ENCODE assay signal across 14 mouse cellular contexts in the genomic region with DNA sequence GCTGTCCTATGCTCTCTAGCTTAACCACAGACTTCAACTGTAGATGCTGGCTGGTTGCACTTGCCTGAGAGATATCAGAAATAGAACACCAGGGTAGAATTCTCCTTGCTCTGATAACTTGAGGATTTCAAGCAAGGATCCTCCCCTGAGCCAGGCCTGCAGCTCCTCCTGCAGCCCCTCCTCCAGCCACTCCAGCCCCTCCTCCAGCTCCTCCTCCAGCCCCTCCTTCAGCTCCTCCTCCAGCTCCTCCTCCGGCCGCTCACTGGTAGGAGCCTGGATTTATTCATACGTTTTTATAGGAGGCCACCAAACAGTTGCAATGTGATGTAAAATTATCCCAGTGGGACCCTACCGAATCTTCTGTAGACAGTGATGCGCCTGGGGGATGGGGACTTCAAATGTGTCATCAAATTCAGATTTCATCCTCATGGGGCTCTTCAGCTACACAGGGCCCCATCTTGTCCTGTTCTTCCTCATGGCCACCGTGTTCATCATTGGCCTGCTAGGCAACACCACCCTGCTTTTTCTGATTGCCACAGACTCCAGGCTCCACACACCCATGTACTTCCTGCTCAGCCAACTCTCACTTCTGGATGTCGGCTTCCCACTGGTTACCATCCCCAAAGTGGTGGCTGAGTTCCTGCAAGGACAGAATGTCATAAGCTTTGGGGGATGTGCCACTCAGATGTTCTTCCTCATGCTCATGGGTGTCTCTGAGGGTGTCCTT. TPM values are rescaled to one million over a fixed set of nuclear protein-coding genes. Genes with fewer than 3 reads are reported as not detected.
DNase-seq lines count a peak whose midpoint lies in the region; ATAC-seq and TF ChIP-seq lines count a peak whose summit lies in the region.
"Not testable (repeated sequence)": the region's sequence is repeated elsewhere in the genome, so short reads cannot be mapped to it uniquely, and the experiment has no call there.
"Had no signal": no experiment of that assay in that cellular context is flagged by ENCODE, and none has a peak within 500 bp of the region (broad histone marks: within the 10 kb centered on the region; RNA-seq: fewer than 3 reads in every experiment).

No protein-coding gene starts in this region.

- intact Hi-C loops in gastrocnemius, adult 2 months (cut with DNase I), result loop anchor here (2.0 kb wide), 1 partner anchor 97 kb away; no protein-coding TSS in a partner anchor

- not testable (repeated sequence) for H3K4me2 ChIP-seq in hindbrain, postnatal 0 days (ENCODE audit: low read depth, low read length)

- not testable (repeated sequence) for TF ChIP-seq CTCF in gastrocnemius, adult 2 months (IDR thresholded peaks at IDR 0.05); hindbrain, postnatal 0 days (IDR thresholded peaks at IDR 0.05; ENCODE audit: low read depth)

- not testable (repeated sequence) for H3K27ac ChIP-seq in ES-E14 (ENCODE audit: insufficient read depth, low read depth, low read length, poor library complexity, severe bottlenecking); gastrocnemius, adult 2 months; hindbrain, postnatal 0 days

- WGBS in hindbrain, postnatal 0 days, result 63% methylated on average over 6 of the region's 7 CpGs

- H3K9me3 ChIP-seq in ES-E14 (ENCODE audit: control insufficient read depth, insufficient read depth, low read depth, low read length); hindbrain, postnatal 0 days (ENCODE audit: low read length): not testable (repeated sequence)

- H3K27me3 ChIP-seq in hindbrain, postnatal 0 days (ENCODE audit: insufficient read depth, low read length), result not testable (repeated sequence)

- not testable (repeated sequence) for ATAC-seq in hindbrain, postnatal 0 days

- not testable (repeated sequence) for H3K4me1 ChIP-seq in ES-E14 (ENCODE audit: control insufficient read depth in 2 of 2, insufficient read depth in 2 of 2, low read length in 2 of 2, poor library complexity in 1 of 2); hindbrain, postnatal 0 days (ENCODE audit: insufficient read depth, low read length)

- not testable (repeated sequence) for H3K9ac ChIP-seq in ES-E14 (ENCODE audit: insufficient read depth, low read depth, low read length, poor library complexity, severe bottlenecking); hindbrain, postnatal 0 days (replicated peaks; ENCODE audit: low read length)

- not testable (repeated sequence) for H3K36me3 ChIP-seq in ES-E14 (ENCODE audit: control insufficient read depth, insufficient read depth, low read length, poor library complexity, severe bottlenecking); hindbrain, postnatal 0 days (ENCODE audit: insufficient read depth, low read length)

- in situ Hi-C loops in ES-E14 (cut with MboI; ENCODE audit: low sequenced_read_pairs in 2 of 2, unreplicated experiment in 2 of 2), result not testable (repeated sequence)

- not testable (repeated sequence) for H3K4me3 ChIP-seq in ES-E14 (ENCODE audit: insufficient read depth in 1 of 2, low read depth in 1 of 2, low read length in 2 of 2, poor library complexity in 1 of 2, severe bottlenecking in 1 of 2); gastrocnemius, adult 2 months; hindbrain, postnatal 0 days (ENCODE audit: low read length)

- peak; percentile 53 for DNase-seq in ES-E14 (ENCODE audit: low read depth, low spot score)
- peak; percentile 56 to 59 for DNase-seq in adrenal gland, postnatal 36 days
- peak; percentile 58 for DNase-seq in gastrocnemius, adult 2 months
- peak; percentile 5 for DNase-seq in hindbrain, postnatal 0 days (ENCODE audit: low spot score)
- peak; percentile 75 to 80 for DNase-seq in kidney, postnatal 4 days
- DNase-seq in lung, postnatal 10 days, result peak; percentile 72
- DNase-seq in ovary, postnatal 36 days (ENCODE audit: low spot score), result peak; percentile 49
- DNase-seq in thymus, postnatal 36 days, result peak; percentile 24 to 38

RNA-seq across cellular contexts. Expression of a gene that starts 7.3 kb away (rescaled TPM):
- total RNA-seq in ES-E14 (2012; rRNA removed), result 0.48 and 0.54 TPM in 2 replicates
- not detected for total RNA-seq in adrenal gland, postnatal 36 days (2021)
- not detected for total RNA-seq in gastrocnemius, adult 2 months (2021)
- not detected in 2 replicates for total RNA-seq in hindbrain, postnatal 0 days (2014; rRNA removed)
- not detected in 2 replicates for polyA plus RNA-seq in hindbrain, postnatal 0 days (2015; fragmentation: Nextera tagmentation; extraction: Ambion mirVana)
- total RNA-seq: adrenal gland, postnatal 4 days had no signal
- polyA plus RNA-seq: hindbrain, embryonic 11.5 days; midbrain, embryonic 11.5 days had no signal

RNA-seq across cellular contexts. Expression of a gene that starts 16.6 kb away (rescaled TPM):
- total RNA-seq in ES-E14 (2012; rRNA removed), result 0.13 TPM in 1 of 2 replicates, not detected in the other
- total RNA-seq in adrenal gland, postnatal 36 days (2021), result not detected
- not detected for total RNA-seq in gastrocnemius, adult 2 months (2021)
- total RNA-seq in hindbrain, postnatal 0 days (2014; rRNA removed), result not detected in 2 replicates
- 0.04 TPM in 1 of 2 replicates, not detected in the other for polyA plus RNA-seq in hindbrain, postnatal 0 days (2015; fragmentation: Nextera tagmentation; extraction: Ambion mirVana)
- total RNA-seq: layer of hippocampus, adult 8-10 months; neutrophil, adult 5-6 weeks had no signal
- polyA plus RNA-seq: hindbrain, embryonic 11.5 days; limb, embryonic 14.5 days; midbrain, embryonic 11.5 days had no signal

RNA-seq across cellular contexts. Expression of a gene that starts 35.2 kb away (rescaled TPM):
- 72.9 and 146 TPM in 2 replicates for total RNA-seq in ES-E14 (2012; rRNA removed)
- 100 to 1,000 TPM; 198 to 284 TPM for total RNA-seq in adrenal gland, postnatal 36 days (2021)
- total RNA-seq in gastrocnemius, adult 2 months (2021), result 10 to 100 TPM; 22.2 to 44.0 TPM
- 76.2 and 83.2 TPM in 2 replicates for total RNA-seq in hindbrain, postnatal 0 days (2014; rRNA removed)
- polyA plus RNA-seq in hindbrain, postnatal 0 days (2015; fragmentation: Nextera tagmentation; extraction: Ambion mirVana), result 124 and 127 TPM in 2 replicates

RNA-seq across cellular contexts. Expression of a gene that starts 58.5 kb away (rescaled TPM):
- total RNA-seq in ES-E14 (2012; rRNA removed), result not detected in 2 replicates
- not detected for total RNA-seq in adrenal gland, postnatal 36 days (2021)
- total RNA-seq in gastrocnemius, adult 2 months (2021), result not detected
- total RNA-seq in hindbrain, postnatal 0 days (2014; rRNA removed), result not detected in 2 replicates
- polyA plus RNA-seq in hindbrain, postnatal 0 days (2015; fragmentation: Nextera tagmentation; extraction: Ambion mirVana), result not detected in 2 replicates
- total RNA-seq: adrenal gland, postnatal 4 days; layer of hippocampus, adult 8-10 months had no signal
- polyA plus RNA-seq: hindbrain, embryonic 11.5 days; limb, embryonic 14.5 days; midbrain, embryonic 11.5 days had no signal

Comparison
In these comparisons a context has a peak if more than half of its experiments do, and no peak if none do; other contexts are left out.
1. DNase-seq: peak in every context shown above with its lines; median percentile 78 in kidney, postnatal 4 days; 72 in lung, postnatal 10 days; 58 in gastrocnemius, adult 2 months; 58 in adrenal gland, postnatal 36 days; 53 in ES-E14; 49 in ovary, postnatal 36 days; 31 in thymus, postnatal 36 days; 5 in hindbrain, postnatal 0 days.